Comparison of ENCODE assay signal across 25 mouse cellular contexts in genomic region chr3:92394301-92394700, GRCm38 (mm10). TPM values are rescaled to one million over a fixed set of nuclear protein-coding genes. Genes with fewer than 3 reads are reported as not detected.
DNase-seq lines count a peak whose midpoint lies in the region; ATAC-seq and TF ChIP-seq lines count a peak whose summit lies in the region.
"Had no signal": no experiment of that assay in that cellular context is flagged by ENCODE, and none has a peak within 500 bp of the region (broad histone marks: within the 10 kb centered on the region; RNA-seq: fewer than 3 reads in every experiment).

No protein-coding gene starts in this region.

- peak; percentile 1 for DNase-seq in embryonic facial prominence, embryonic 14.5 days (ENCODE audit: low spot score)
- DNase-seq in embryonic facial prominence, embryonic 10.5 days (ENCODE audit: low spot score), result no peak
- no peak for DNase-seq in layer of hippocampus, adult 2 months (ENCODE audit: low spot score in 2 of 2)
- no peak for DNase-seq in layer of hippocampus, adult 8-10 months (ENCODE audit: low spot score in 2 of 2)
- DNase-seq in midbrain, postnatal 0 days (ENCODE audit: low spot score), result peak; percentile 1
- no peak for DNase-seq in stomach, postnatal 0 days (ENCODE audit: low spot score)
- DNase-seq in layer of hippocampus, adult 11-12 months (ENCODE audit: low spot score), result no peak
- DNase-seq: cerebellum, adult 18-20 months; cerebellum, postnatal 36 days; right cerebral cortex, postnatal 14 days had no signal

- H3K4me2 ChIP-seq in embryonic facial prominence, embryonic 14.5 days (ENCODE audit: low read depth, low read length), result no peak overlapping the region
- H3K4me2 ChIP-seq in midbrain, postnatal 0 days (ENCODE audit: low read depth, low read length, poor library complexity, severe bottlenecking), result no peak overlapping the region
- no peak overlapping the region for H3K4me2 ChIP-seq in midbrain, embryonic 15.5 days
- no peak overlapping the region for H3K4me2 ChIP-seq in stomach, postnatal 0 days (replicated peaks; ENCODE audit: low read depth)
- H3K4me2 ChIP-seq: embryonic facial prominence, embryonic 15.5 days; heart, embryonic 13.5 days; kidney, embryonic 15.5 days; limb, embryonic 15.5 days had no signal

- no peak overlapping the region for H3K27ac ChIP-seq in embryonic facial prominence, embryonic 14.5 days (replicated peaks; ENCODE audit: low read depth, low read length)
- H3K27ac ChIP-seq in embryonic facial prominence, embryonic 10.5 days (replicated peaks), result no peak overlapping the region
- no peak overlapping the region for H3K27ac ChIP-seq in layer of hippocampus, adult 2 months
- H3K27ac ChIP-seq in midbrain, postnatal 0 days (ENCODE audit: low read depth, low read length), result no peak overlapping the region
- H3K27ac ChIP-seq in midbrain, embryonic 15.5 days, result no peak overlapping the region
- no peak overlapping the region for H3K27ac ChIP-seq in stomach, postnatal 0 days (replicated peaks)
- H3K27ac ChIP-seq: embryonic facial prominence, embryonic 15.5 days; forebrain, embryonic 10.5 days; heart, embryonic 13.5 days; kidney, embryonic 15.5 days; limb, embryonic 15.5 days had no signal

- H3K4me1 ChIP-seq in embryonic facial prominence, embryonic 14.5 days (ENCODE audit: control insufficient read depth, insufficient read depth, low read length), result no peaks in the 10 kb centered on the region
- H3K4me1 ChIP-seq in embryonic facial prominence, embryonic 10.5 days, result no peaks in the 10 kb centered on the region
- no peaks in the 10 kb centered on the region for H3K4me1 ChIP-seq in midbrain, postnatal 0 days (ENCODE audit: insufficient read depth, low read length)
- no peaks in the 10 kb centered on the region for H3K4me1 ChIP-seq in midbrain, embryonic 15.5 days
- H3K4me1 ChIP-seq in stomach, postnatal 0 days (replicated peaks; ENCODE audit: control insufficient read depth, insufficient read depth), result no peaks in the 10 kb centered on the region
- H3K4me1 ChIP-seq: embryonic facial prominence, embryonic 15.5 days; forebrain, embryonic 10.5 days; heart, embryonic 13.5 days; kidney, embryonic 15.5 days; limb, embryonic 15.5 days had no signal

- H3K4me3 ChIP-seq in embryonic facial prominence, embryonic 14.5 days (ENCODE audit: low read depth, low read length), result no peak overlapping the region
- H3K4me3 ChIP-seq in embryonic facial prominence, embryonic 10.5 days, result no peak overlapping the region
- no peak overlapping the region for H3K4me3 ChIP-seq in layer of hippocampus, adult 2 months
- no peak overlapping the region for H3K4me3 ChIP-seq in midbrain, postnatal 0 days (ENCODE audit: low read depth, low read length)
- H3K4me3 ChIP-seq in midbrain, embryonic 15.5 days, result no peak overlapping the region
- H3K4me3 ChIP-seq in stomach, postnatal 0 days (ENCODE audit: low read depth, low read length), result no peak overlapping the region
- H3K4me3 ChIP-seq: embryonic facial prominence, embryonic 15.5 days; forebrain, embryonic 10.5 days; heart, embryonic 13.5 days; kidney, embryonic 15.5 days; limb, embryonic 15.5 days had no signal

- H3K27me3 ChIP-seq in embryonic facial prominence, embryonic 14.5 days (replicated peaks; ENCODE audit: control insufficient read depth, insufficient read depth, low read length), result no peaks in the 10 kb centered on the region
- H3K27me3 ChIP-seq in embryonic facial prominence, embryonic 10.5 days (replicated peaks; ENCODE audit: low read depth, poor library complexity, severe bottlenecking), result no peaks in the 10 kb centered on the region
- H3K27me3 ChIP-seq in midbrain, postnatal 0 days (ENCODE audit: insufficient read depth, low read length), result no peaks in the 10 kb centered on the region
- H3K27me3 ChIP-seq in midbrain, embryonic 15.5 days (replicated peaks), result no peaks in the 10 kb centered on the region
- no peaks in the 10 kb centered on the region for H3K27me3 ChIP-seq in stomach, postnatal 0 days (ENCODE audit: control insufficient read depth, insufficient read depth, low read length)
- H3K27me3 ChIP-seq: embryonic facial prominence, embryonic 15.5 days; heart, embryonic 13.5 days; kidney, embryonic 15.5 days; limb, embryonic 15.5 days had no signal

- TF ChIP-seq CTCF in layer of hippocampus, adult 2 months (conservative IDR thresholded peaks at IDR 0.05), result peak; percentile 70
- TF ChIP-seq CTCF in midbrain, postnatal 0 days (IDR thresholded peaks at IDR 0.05), result peak; percentile 66
- peak; percentile 73 for TF ChIP-seq CTCF in stomach, postnatal 0 days (IDR thresholded peaks at IDR 0.05; ENCODE audit: low read depth)

- no peaks in the 10 kb centered on the region for H3K36me3 ChIP-seq in embryonic facial prominence, embryonic 14.5 days (ENCODE audit: control insufficient read depth, insufficient read depth, low read length)
- no peaks in the 10 kb centered on the region for H3K36me3 ChIP-seq in embryonic facial prominence, embryonic 10.5 days (replicated peaks)
- H3K36me3 ChIP-seq in midbrain, postnatal 0 days (ENCODE audit: insufficient read depth, low read length), result no peaks in the 10 kb centered on the region
- no peaks in the 10 kb centered on the region for H3K36me3 ChIP-seq in midbrain, embryonic 15.5 days (replicated peaks)
- no peaks in the 10 kb centered on the region for H3K36me3 ChIP-seq in stomach, postnatal 0 days (ENCODE audit: control insufficient read depth, insufficient read depth, low read length)
- H3K36me3 ChIP-seq: embryonic facial prominence, embryonic 15.5 days; forebrain, embryonic 10.5 days; heart, embryonic 13.5 days; kidney, embryonic 15.5 days; limb, embryonic 15.5 days had no signal

- no peak for ATAC-seq in embryonic facial prominence, embryonic 14.5 days (ENCODE audit: low read depth)
- no peak for ATAC-seq in midbrain, postnatal 0 days (ENCODE audit: low FRiP score)
- ATAC-seq in midbrain, embryonic 15.5 days (replicated peaks), result no peak
- ATAC-seq in stomach, postnatal 0 days (ENCODE audit: low FRiP score, low TSS enrichment), result no peak

- 41% methylated on average over 1 of the region's 1 CpGs for WGBS in embryonic facial prominence, embryonic 14.5 days
- 60% methylated on average over 1 of the region's 1 CpGs for WGBS in embryonic facial prominence, embryonic 10.5 days
- WGBS in midbrain, postnatal 0 days, result 64% methylated on average over 1 of the region's 1 CpGs
- 67% methylated on average over 1 of the region's 1 CpGs for WGBS in midbrain, embryonic 15.5 days
- WGBS in stomach, postnatal 0 days, result 48% methylated on average over 1 of the region's 1 CpGs

- H3K9ac ChIP-seq in embryonic facial prominence, embryonic 14.5 days (ENCODE audit: low read depth, low read length), result no peak overlapping the region
- no peak overlapping the region for H3K9ac ChIP-seq in midbrain, postnatal 0 days (replicated peaks; ENCODE audit: low read length, poor library complexity, severe bottlenecking)
- H3K9ac ChIP-seq in midbrain, embryonic 15.5 days, result no peak overlapping the region
- H3K9ac ChIP-seq in stomach, postnatal 0 days (ENCODE audit: low read length), result no peak overlapping the region
- H3K9ac ChIP-seq: embryonic facial prominence, embryonic 15.5 days; heart, embryonic 13.5 days; kidney, embryonic 15.5 days; limb, embryonic 15.5 days had no signal

- no peaks in the 10 kb centered on the region for H3K9me3 ChIP-seq in embryonic facial prominence, embryonic 14.5 days (ENCODE audit: control insufficient read depth, low read length)
- no peaks in the 10 kb centered on the region for H3K9me3 ChIP-seq in embryonic facial prominence, embryonic 10.5 days
- H3K9me3 ChIP-seq in midbrain, postnatal 0 days (ENCODE audit: low read length), result no peaks in the 10 kb centered on the region
- no peaks in the 10 kb centered on the region for H3K9me3 ChIP-seq in midbrain, embryonic 15.5 days
- no peaks in the 10 kb centered on the region for H3K9me3 ChIP-seq in stomach, postnatal 0 days (ENCODE audit: control insufficient read depth, low read length)
- H3K9me3 ChIP-seq: embryonic facial prominence, embryonic 15.5 days; forebrain, embryonic 10.5 days; heart, embryonic 13.5 days; kidney, embryonic 15.5 days; limb, embryonic 15.5 days had no signal

- no peak for TF ChIP-seq EP300 in stomach, postnatal 0 days (optimal IDR thresholded peaks at IDR 0.05)

RNA-seq across cellular contexts. Expression of gene Sprr2h, which starts 8.8 kb away (rescaled TPM):
- polyA plus RNA-seq in embryonic facial prominence, embryonic 14.5 days (2014; fragmentation: Nextera tagmentation; extraction: Ambion mirVana), result 0.38 TPM in 1 of 2 replicates, not detected in the other
- polyA plus RNA-seq in embryonic facial prominence, embryonic 10.5 days (2016; fragmentation: Nextera tagmentation; extraction: Ambion mirVana), result not detected in 2 replicates
- total RNA-seq in layer of hippocampus, adult 2 months (2021), result not detected
- total RNA-seq in layer of hippocampus, adult 8-10 months (2022), result not detected
- total RNA-seq in midbrain, postnatal 0 days (2014; rRNA removed), result not detected in 2 replicates
- polyA plus RNA-seq in midbrain, postnatal 0 days (2015; fragmentation: Nextera tagmentation; extraction: Ambion mirVana), result not detected in 2 replicates
- not detected in 2 replicates for polyA plus RNA-seq in midbrain, embryonic 15.5 days (2015; fragmentation: Nextera tagmentation; extraction: Ambion mirVana)
- polyA plus RNA-seq in stomach, postnatal 0 days (2015; fragmentation: Nextera tagmentation; extraction: Ambion mirVana), result 2.1 TPM in 2 replicates
- total RNA-seq: adrenal gland, adult 18-20 months; hematopoietic stem cell, adult 5-6 weeks; left cerebral cortex, postnatal 10 days; megakaryocyte, adult 5-6 weeks had no signal
- polyA plus RNA-seq: forebrain, embryonic 10.5 days; gonadal fat pad, adult 2 months; heart, embryonic 13.5 days; kidney, embryonic 15.5 days; lung, embryonic 16.5 days; neural tube, embryonic 11.5 days had no signal

RNA-seq across cellular contexts. Expression of gene Sprr2i, which starts 13.5 kb away (rescaled TPM):
- not detected in 2 replicates for polyA plus RNA-seq in embryonic facial prominence, embryonic 14.5 days (2014; fragmentation: Nextera tagmentation; extraction: Ambion mirVana)
- polyA plus RNA-seq in embryonic facial prominence, embryonic 10.5 days (2016; fragmentation: Nextera tagmentation; extraction: Ambion mirVana), result not detected in 2 replicates
- total RNA-seq in layer of hippocampus, adult 2 months (2021), result not detected
- not detected for total RNA-seq in layer of hippocampus, adult 8-10 months (2022)
- total RNA-seq in midbrain, postnatal 0 days (2014; rRNA removed), result not detected in 2 replicates
- not detected in 2 replicates for polyA plus RNA-seq in midbrain, postnatal 0 days (2015; fragmentation: Nextera tagmentation; extraction: Ambion mirVana)
- not detected in 2 replicates for polyA plus RNA-seq in midbrain, embryonic 15.5 days (2015; fragmentation: Nextera tagmentation; extraction: Ambion mirVana)
- 24.7 and 26.7 TPM in 2 replicates for polyA plus RNA-seq in stomach, postnatal 0 days (2015; fragmentation: Nextera tagmentation; extraction: Ambion mirVana)
- total RNA-seq: adrenal gland, adult 18-20 months; hematopoietic stem cell, adult 5-6 weeks; left cerebral cortex, postnatal 10 days; megakaryocyte, adult 5-6 weeks had no signal
- polyA plus RNA-seq: C2C12; embryonic facial prominence, embryonic 15.5 days; forebrain, embryonic 10.5 days; gonadal fat pad, adult 2 months; heart, embryonic 13.5 days; kidney, embryonic 15.5 days; limb, embryonic 15.5 days; lung, embryonic 16.5 days; neural tube, embryonic 11.5 days had no signal

RNA-seq across cellular contexts. Expression of gene Sprr2j-ps, which starts 23.6 kb away (rescaled TPM):
- polyA plus RNA-seq in embryonic facial prominence, embryonic 14.5 days (2014; fragmentation: Nextera tagmentation; extraction: Ambion mirVana), result not detected in 2 replicates
- polyA plus RNA-seq in embryonic facial prominence, embryonic 10.5 days (2016; fragmentation: Nextera tagmentation; extraction: Ambion mirVana), result not detected in 2 replicates
- not detected for total RNA-seq in layer of hippocampus, adult 2 months (2021)
- total RNA-seq in layer of hippocampus, adult 8-10 months (2022), result not detected
- total RNA-seq in midbrain, postnatal 0 days (2014; rRNA removed), result not detected in 2 replicates
- polyA plus RNA-seq in midbrain, postnatal 0 days (2015; fragmentation: Nextera tagmentation; extraction: Ambion mirVana), result not detected in 2 replicates
- polyA plus RNA-seq in midbrain, embryonic 15.5 days (2015; fragmentation: Nextera tagmentation; extraction: Ambion mirVana), result not detected in 2 replicates
- polyA plus RNA-seq in stomach, postnatal 0 days (2015; fragmentation: Nextera tagmentation; extraction: Ambion mirVana), result 52.2 and 58.5 TPM in 2 replicates
- total RNA-seq: adrenal gland, adult 18-20 months; hematopoietic stem cell, adult 5-6 weeks; left cerebral cortex, postnatal 10 days; megakaryocyte, adult 5-6 weeks had no signal
- polyA plus RNA-seq: embryonic facial prominence, embryonic 15.5 days; forebrain, embryonic 10.5 days; gonadal fat pad, adult 2 months; heart, embryonic 13.5 days; kidney, embryonic 15.5 days; limb, embryonic 15.5 days; lung, embryonic 16.5 days; neural tube, embryonic 11.5 days had no signal

RNA-seq across cellular contexts. Expression of gene Sprr2f, which starts 29.3 kb away (rescaled TPM):
- not detected in 2 replicates for polyA plus RNA-seq in embryonic facial prominence, embryonic 14.5 days (2014; fragmentation: Nextera tagmentation; extraction: Ambion mirVana)
- polyA plus RNA-seq in embryonic facial prominence, embryonic 10.5 days (2016; fragmentation: Nextera tagmentation; extraction: Ambion mirVana), result not detected in 2 replicates
- not detected for total RNA-seq in layer of hippocampus, adult 2 months (2021)
- not detected for total RNA-seq in layer of hippocampus, adult 8-10 months (2022)
- total RNA-seq in midbrain, postnatal 0 days (2014; rRNA removed), result not detected in 2 replicates
- not detected in 2 replicates for polyA plus RNA-seq in midbrain, postnatal 0 days (2015; fragmentation: Nextera tagmentation; extraction: Ambion mirVana)
- polyA plus RNA-seq in midbrain, embryonic 15.5 days (2015; fragmentation: Nextera tagmentation; extraction: Ambion mirVana), result not detected in 2 replicates
- 7.4 and 9.2 TPM in 2 replicates for polyA plus RNA-seq in stomach, postnatal 0 days (2015; fragmentation: Nextera tagmentation; extraction: Ambion mirVana)
- total RNA-seq: adrenal gland, adult 18-20 months; hematopoietic stem cell, adult 5-6 weeks; left cerebral cortex, postnatal 10 days; megakaryocyte, adult 5-6 weeks had no signal
- polyA plus RNA-seq: C2C12; embryonic facial prominence, embryonic 15.5 days; forebrain, embryonic 10.5 days; gonadal fat pad, adult 2 months; heart, embryonic 13.5 days; limb, embryonic 15.5 days; lung, embryonic 16.5 days; neural tube, embryonic 11.5 days; stomach, embryonic 16.5 days had no signal

RNA-seq across cellular contexts. Expression of gene Gm9774, which starts 34.9 kb away (rescaled TPM):
- polyA plus RNA-seq in embryonic facial prominence, embryonic 14.5 days (2014; fragmentation: Nextera tagmentation; extraction: Ambion mirVana), result 6.1 and 6.2 TPM in 2 replicates
- polyA plus RNA-seq in embryonic facial prominence, embryonic 10.5 days (2016; fragmentation: Nextera tagmentation; extraction: Ambion mirVana), result 10.3 and 10.6 TPM in 2 replicates
- 1 to 10 TPM; 1.1 to 4.2 TPM for total RNA-seq in layer of hippocampus, adult 2 months (2021)
- 1 to 10 TPM; 2.3 to 7.0 (median 3.9) TPM for total RNA-seq in layer of hippocampus, adult 8-10 months (2022)
- total RNA-seq in midbrain, postnatal 0 days (2014; rRNA removed), result 5.0 and 7.8 TPM in 2 replicates
- polyA plus RNA-seq in midbrain, postnatal 0 days (2015; fragmentation: Nextera tagmentation; extraction: Ambion mirVana), result 9.5 and 11.4 TPM in 2 replicates
- polyA plus RNA-seq in midbrain, embryonic 15.5 days (2015; fragmentation: Nextera tagmentation; extraction: Ambion mirVana), result 7.4 and 9.7 TPM in 2 replicates
- polyA plus RNA-seq in stomach, postnatal 0 days (2015; fragmentation: Nextera tagmentation; extraction: Ambion mirVana), result 10.3 and 10.6 TPM in 2 replicates

Comparison
In these comparisons a context has a peak if more than half of its experiments do, and no peak if none do; other contexts are left out.
1. DNase-seq: peak in embryonic facial prominence, embryonic 14.5 days (single experiment) and midbrain, postnatal 0 days (single experiment); none in embryonic facial prominence, embryonic 10.5 days (single experiment), layer of hippocampus, adult 2 months (0 of 2), layer of hippocampus, adult 8-10 months (0 of 2), stomach, postnatal 0 days (single experiment) and layer of hippocampus, adult 11-12 months (single experiment).
2. RNA of gene Sprr2i, which starts 13.5 kb away (polyA plus RNA-seq): 24.7 to 26.7 TPM in stomach, postnatal 0 days; not detected in embryonic facial prominence, embryonic 14.5 days, not detected in embryonic facial prominence, embryonic 10.5 days, not detected in midbrain, postnatal 0 days and not detected in midbrain, embryonic 15.5 days; every median in the first group is over 10 times any median in the second.
3. RNA of gene Sprr2j-ps, which starts 23.6 kb away (polyA plus RNA-seq): 52.2 to 58.5 TPM in stomach, postnatal 0 days; not detected in embryonic facial prominence, embryonic 14.5 days, not detected in embryonic facial prominence, embryonic 10.5 days, not detected in midbrain, postnatal 0 days and not detected in midbrain, embryonic 15.5 days; every median in the first group is over 10 times any median in the second.
4. Peak in every context shown above with its lines, with median percentiles within 50 percentile points of each other: CTCF ChIP-seq.